Mouse (Mus musculus) embryonic facial prominence, embryonic 13.5 days (tissue): ENCODE measurements around the gene Cltc. TPM values are rescaled to one million over a fixed set of nuclear protein-coding genes. Genes with fewer than 3 reads are reported as not detected.

ENCODE experiments used
- ATAC-seq: fragments of 200-750 bp; cut with Nextera tagmentation; 2 replicates; pipeline ENCODE4 v1.8.0; 2017; ENCODE audit warnings: low read depth; ENCODE audit not compliant: insufficient number of reproducible peaks, insufficient read depth, low FRiP score, low TSS enrichment
- H3K27ac ChIP-seq: fragments of 300-500 bp; sonication (generic); 2 replicates; pipeline ENCODE4 v1.5.1; 2015; ENCODE audit warnings: moderate library complexity, mild to moderate bottlenecking, inconsistent platforms
- H3K27me3 ChIP-seq: fragments of 300-500 bp; sonication (generic); 2 replicates; pipeline ENCODE4 v1.6.1; 2015; ENCODE audit warnings: mild to moderate bottlenecking, inconsistent platforms
- H3K36me3 ChIP-seq: fragments of 300-500 bp; sonication (generic); 2 replicates; pipeline ENCODE4 v1.6.1; 2015; ENCODE audit warnings: mild to moderate bottlenecking, inconsistent platforms
- H3K4me1 ChIP-seq: fragments of 300-500 bp; sonication (generic); 2 replicates; pipeline ENCODE4 v1.6.1; 2015; ENCODE audit warnings: inconsistent platforms
- H3K4me2 ChIP-seq: fragments of 300-500 bp; sonication (generic); 2 replicates; pipeline ENCODE4 v1.6.1; 2015; ENCODE audit warnings: moderate library complexity, mild to moderate bottlenecking, inconsistent platforms
- H3K4me3 ChIP-seq: fragments of 300-500 bp; sonication (generic); 2 replicates; pipeline ENCODE4 v1.5.1; 2015; ENCODE audit warnings: mild to moderate bottlenecking, inconsistent platforms
- H3K9ac ChIP-seq: fragments of 300-500 bp; sonication (generic); 2 replicates; pipeline ENCODE4 v1.6.1; 2015; ENCODE audit warnings: mild to moderate bottlenecking, inconsistent platforms
- H3K9me3 ChIP-seq: fragments of 300-500 bp; sonication (generic); 2 replicates; pipeline ENCODE4 v1.6.1; 2016; ENCODE audit warnings: inconsistent platforms
- WGBS: fragments of 180-500 bp; shearing (Covaris S2); methylation state at CpG from one replicate; pipeline ENCODE4 v1.1.7; 2015; ENCODE audit warnings: mixed read lengths; 5-methylcytosine and 5-hydroxymethylcytosine counted together
- polyA plus RNA-seq: library from polyadenylated mRNA; unstranded; fragments of >200 nt; fragmentation: Nextera tagmentation; extraction: Ambion mirVana; gene quantifications from 2 replicates; pipeline ENCODE4 v1.2.1, GENCODE M21; 2015

Gene Cltc
- polyA plus RNA-seq, 1 experiment from 2014 or later: 106 TPM

- no peaks in the 10 kb centered on the region for H3K9me3 ChIP-seq
- 86% methylated on average over 4 of the region's 4 CpGs for WGBS
- H3K27ac ChIP-seq: no peak overlapping the region
- H3K36me3 ChIP-seq: peaks cover 82% of the 10 kb centered on the region
- no peak overlapping the region for H3K9ac ChIP-seq
- no peak overlapping the region for H3K4me3 ChIP-seq
- H3K4me1 ChIP-seq: no peaks in the 10 kb centered on the region
- H3K4me2 ChIP-seq: no peak overlapping the region
- no peaks in the 10 kb centered on the region for H3K27me3 ChIP-seq
- ATAC-seq: no peak
Observed at GRCm38 (mm10) chr11:86695461-86695860, 61.9 kb downstream of the Cltc start.

- no peaks in the 10 kb centered on the region for H3K9me3 ChIP-seq
- no peaks in the 10 kb centered on the region for H3K4me1 ChIP-seq
- WGBS: 85% methylated on average over 2 of the region's 2 CpGs
- ATAC-seq: no peak
- no peak overlapping the region for H3K4me2 ChIP-seq
- no peak overlapping the region for H3K27ac ChIP-seq
- no peaks in the 10 kb centered on the region for H3K27me3 ChIP-seq
- no peak overlapping the region for H3K9ac ChIP-seq
- H3K4me3 ChIP-seq: no peak overlapping the region
- peaks cover 77% of the 10 kb centered on the region for H3K36me3 ChIP-seq
Observed at GRCm38 (mm10) chr11:86692546-86692945, 64.8 kb downstream of the Cltc start.

DNA sequence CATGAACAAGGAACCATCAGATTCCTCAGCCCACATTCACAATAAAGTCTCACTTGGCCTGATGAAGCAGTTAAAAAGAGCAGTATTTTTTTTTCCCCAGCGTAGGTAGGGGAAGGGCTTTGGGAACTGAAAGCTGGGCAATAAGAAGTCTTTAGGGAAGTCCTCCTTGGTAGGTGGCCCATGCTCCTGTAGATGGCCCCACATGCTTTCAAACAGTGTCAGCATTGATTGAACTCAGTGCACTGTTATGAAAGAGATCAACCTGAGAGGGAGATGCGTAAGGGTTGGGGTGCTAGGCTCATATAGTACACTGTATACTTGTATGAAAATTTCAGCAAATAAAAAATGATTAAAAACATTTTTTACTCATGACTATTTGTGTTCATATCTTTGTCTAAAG is 65.4 kb downstream of the Cltc start:
- 95% methylated on average over 2 of the region's 2 CpGs for WGBS
- Histone ChIP-seq H3K4me2 (no peak overlapping the region), H3K4me1 (no peaks in the 10 kb centered on the region), H3K36me3 (peaks cover 76% of the 10 kb centered on the region), H3K9ac (no peak overlapping the region), H3K27me3 (no peaks in the 10 kb centered on the region), H3K27ac (no peak overlapping the region), H3K4me3 (no peak overlapping the region), H3K9me3 (no peaks in the 10 kb centered on the region)
- no peak for ATAC-seq

DNA sequence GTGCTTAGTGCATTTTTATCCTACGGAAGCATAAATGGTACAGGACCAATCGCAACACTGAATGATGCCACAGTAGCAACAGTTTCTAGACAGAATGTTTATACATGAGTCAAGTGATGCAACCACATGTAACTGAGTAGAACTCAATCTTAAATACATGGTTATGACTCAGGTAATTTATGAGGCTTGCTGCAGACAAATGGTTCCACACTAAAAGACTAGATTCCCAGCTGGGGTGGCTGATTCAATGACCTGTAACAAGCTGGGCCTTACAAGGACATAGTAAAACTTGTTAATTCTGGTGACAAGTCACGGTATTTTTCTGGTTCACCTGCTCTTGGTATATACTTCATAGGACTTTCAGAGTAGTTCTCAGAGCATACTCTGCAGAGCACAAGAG is 65.9 kb downstream of the Cltc start:
- ATAC-seq: no peak
- WGBS: 94% methylated on average over 3 of the region's 3 CpGs
- Histone ChIP-seq H3K9me3 (no peaks in the 10 kb centered on the region), H3K27me3 (no peaks in the 10 kb centered on the region), H3K36me3 (peaks cover 74% of the 10 kb centered on the region), H3K27ac (no peak overlapping the region), H3K4me3 (no peak overlapping the region), H3K9ac (no peak overlapping the region), H3K4me2 (no peak overlapping the region), H3K4me1 (no peaks in the 10 kb centered on the region)

- H3K4me1 ChIP-seq: peaks cover 7% of the 10 kb centered on the region
- no peak overlapping the region for H3K27ac ChIP-seq
- no peaks in the 10 kb centered on the region for H3K27me3 ChIP-seq
- no peak overlapping the region for H3K4me3 ChIP-seq
- H3K4me2 ChIP-seq: no peak overlapping the region
- H3K9me3 ChIP-seq: no peaks in the 10 kb centered on the region
- WGBS: 91% methylated on average over 3 of the region's 3 CpGs
- no peak overlapping the region for H3K9ac ChIP-seq
- ATAC-seq: no peak
- H3K36me3 ChIP-seq: peaks cover 65% of the 10 kb centered on the region
Observed at GRCm38 (mm10) chr11:86690383-86690782, 67.0 kb downstream of the Cltc start.

DNA sequence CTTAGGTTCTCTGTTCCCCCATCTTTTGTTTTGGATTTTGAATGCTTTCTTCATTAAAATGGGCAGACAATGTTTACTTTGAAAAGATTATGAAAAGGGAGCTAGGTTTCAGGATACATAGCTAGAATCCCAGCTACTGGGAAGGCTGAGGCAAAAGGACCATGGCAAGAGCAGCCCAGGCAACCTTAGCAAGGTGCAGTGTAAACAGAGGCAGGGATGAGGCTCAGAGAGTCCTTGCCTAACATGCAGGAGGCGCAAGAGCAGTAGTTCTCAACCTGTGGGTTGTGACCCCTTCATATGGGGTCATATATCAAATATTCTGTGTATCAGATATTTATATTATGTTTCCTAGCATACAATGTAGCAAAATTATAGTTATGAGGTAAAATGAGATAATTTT is 72.0 kb downstream of the Cltc start:
- Histone ChIP-seq H3K4me3 (peak overlapping the region; percentile 86), H3K36me3 (peaks cover 26% of the 10 kb centered on the region), H3K27ac (no peak overlapping the region), H3K4me1 (peaks cover 23% of the 10 kb centered on the region), H3K4me2 (peak overlapping the region; percentile 79), H3K27me3 (no peaks in the 10 kb centered on the region), H3K9me3 (no peaks in the 10 kb centered on the region), H3K9ac (0 out of 2 replicates have a peak overlapping the region, but pooled peaks have one; percentile 41)
- 94% methylated on average over 1 of the region's 1 CpGs for WGBS
- ATAC-seq: no peak

GRCm38 (mm10) chr11:86684126-86685012 is 73.0 kb downstream of the Cltc start:
- no peak for ATAC-seq
- H3K4me2 ChIP-seq: peak overlapping the region; percentile 79
- H3K27ac ChIP-seq: peak overlapping the region; percentile 92
- H3K9ac ChIP-seq: peak overlapping the region; percentile 93
- peaks cover 16% of the 10 kb centered on the region for H3K36me3 ChIP-seq
- H3K9me3 ChIP-seq: no peaks in the 10 kb centered on the region
- WGBS: 4% methylated on average over 20 of the region's 20 CpGs
- peaks cover 23% of the 10 kb centered on the region for H3K4me1 ChIP-seq
- no peaks in the 10 kb centered on the region for H3K27me3 ChIP-seq
- H3K4me3 ChIP-seq: peak overlapping the region; percentile 86

GRCm38 (mm10) chr11:86683395-86684125 is 73.8 kb downstream of the Cltc start, which contains the start of the genes Vmp1 and Ptrh2:
Vmp1 (minus strand) TSS chr11:86683836.
Ptrh2 (plus strand) TSS chr11:86683985.
- H3K27me3 ChIP-seq: no peaks in the 10 kb centered on the region
- peak within 1 kb of the TSS; percentile 86 for H3K4me3 ChIP-seq
- ATAC-seq: peak; percentile 88
- no peaks in the 10 kb centered on the region for H3K9me3 ChIP-seq
- peaks cover 11% of the 10 kb centered on the region for H3K36me3 ChIP-seq
- H3K4me2 ChIP-seq: peak within 1 kb of the TSS; percentile 79
- H3K27ac ChIP-seq: peak within 1 kb of the TSS; percentile 92
- under 1% methylated on average over 56 of the region's 56 CpGs for WGBS
- H3K4me1 ChIP-seq: peaks cover 23% of the 10 kb centered on the region
- peak within 1 kb of the TSS; percentile 93 for H3K9ac ChIP-seq

GRCm38 (mm10) chr11:86682861-86683260 is 74.5 kb downstream of the Cltc start:
- ATAC-seq: no peak
- peaks cover 8% of the 10 kb centered on the region for H3K36me3 ChIP-seq
- peak overlapping the region; percentile 93 for H3K9ac ChIP-seq
- peaks cover 23% of the 10 kb centered on the region for H3K4me1 ChIP-seq
- 36% methylated on average over 7 of the region's 7 CpGs for WGBS
- H3K4me3 ChIP-seq: peak overlapping the region; percentile 86
- no peaks in the 10 kb centered on the region for H3K27me3 ChIP-seq
- H3K27ac ChIP-seq: no peak overlapping the region
- H3K9me3 ChIP-seq: no peaks in the 10 kb centered on the region
- H3K4me2 ChIP-seq: peak overlapping the region; percentile 79

DNA sequence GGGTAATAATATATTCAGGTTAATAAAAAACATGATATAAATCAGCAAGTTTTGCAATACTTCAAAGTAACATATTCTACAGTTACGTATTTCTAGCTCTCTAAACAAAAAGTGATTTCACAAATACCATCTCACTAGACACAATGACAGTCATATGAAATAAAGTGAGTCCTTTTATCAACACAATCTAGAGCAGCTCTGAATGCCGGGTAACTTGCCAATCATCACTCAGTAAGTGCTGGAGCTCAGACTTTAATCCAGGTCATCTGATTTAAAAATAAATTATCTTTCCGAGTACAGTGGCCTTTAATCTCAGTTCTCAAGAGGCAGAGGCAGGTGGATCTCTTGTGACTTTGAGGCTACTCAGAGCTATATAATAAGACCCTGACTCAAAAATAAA is 75.9 kb downstream of the Cltc start:
- no peak overlapping the region for H3K27ac ChIP-seq
- ATAC-seq: no peak
- H3K4me3 ChIP-seq: no peak overlapping the region
- no peak overlapping the region for H3K4me2 ChIP-seq
- H3K27me3 ChIP-seq: no peaks in the 10 kb centered on the region
- 83% methylated on average over 3 of the region's 3 CpGs for WGBS
- no peaks in the 10 kb centered on the region for H3K9me3 ChIP-seq
- peaks cover 23% of the 10 kb centered on the region for H3K4me1 ChIP-seq
- 0 out of 2 replicates have a peak, but pooled peaks cover 2% of the 10 kb centered on the region for H3K36me3 ChIP-seq
- no peak overlapping the region for H3K9ac ChIP-seq

- Histone ChIP-seq H3K9ac (no peak overlapping the region), H3K27me3 (no peaks in the 10 kb centered on the region), H3K27ac (no peak overlapping the region), H3K36me3 (0 out of 2 replicates have a peak, but pooled peaks cover 4% of the 10 kb centered on the region), H3K4me1 (peaks cover 20% of the 10 kb centered on the region), H3K4me3 (no peak overlapping the region), H3K4me2 (no peak overlapping the region), H3K9me3 (no peaks in the 10 kb centered on the region)
- 97% methylated on average over 3 of the region's 3 CpGs for WGBS
- ATAC-seq: no peak
Observed at GRCm38 (mm10) chr11:86680729-86681128, 76.6 kb downstream of the Cltc start.
